Mouse (Mus musculus) C2C12 (cell line): ENCODE data around the gene Dnaja1.

Experiments
- CEBPB ChIP-seq: IDR thresholded peaks from one replicate; pipeline ENCODE4 v1.6.1; 2011; ENCODE audit warnings: low read depth, mild to moderate bottlenecking, control low read depth, moderate library complexity
- CTCF ChIP-seq: IDR thresholded peaks from one replicate; pipeline ENCODE4 v1.5.1; 2011; ENCODE audit not compliant: control insufficient read depth, insufficient read depth, insufficient read length
- MAX ChIP-seq: IDR thresholded peaks from one replicate; pipeline ENCODE4 v1.6.1; 2011; ENCODE audit warnings: mild to moderate bottlenecking, control low read depth
- MYOD1 ChIP-seq: IDR thresholded peaks from one replicate; pipeline ENCODE4 v1.6.1; 2011; ENCODE audit warnings: low read depth; ENCODE audit not compliant: control insufficient read depth, insufficient read length
- MYOG ChIP-seq: IDR thresholded peaks from one replicate; pipeline ENCODE4 v1.6.1; 2011; ENCODE audit not compliant: control insufficient read depth, insufficient read length; ENCODE audit errors: extremely low read depth
- USF1 ChIP-seq: IDR thresholded peaks from one replicate; pipeline ENCODE4 v1.6.1; 2011; ENCODE audit warnings: low read depth, mild to moderate bottlenecking, control low read depth, moderate library complexity

- TF ChIP-seq MYOD1 (no peak), CTCF (no peak), USF1 (no peak), CEBPB (no peak), MAX (no peak), MYOG (no peak)
Observed at GRCm38 (mm10) chr4:40785620-40786166, 63.7 kb downstream of the Dnaja1 start.
